Mouse (Mus musculus): ENCODE data around the gene Irx4.

The Irx4 gene

GRCm38 (mm10) chr13:73260354-73261035 is at the start of gene Irx4:
Gene Irx4 (plus strand): TSS chr13:73260479.
- DNase-seq: no peak

GRCm38 (mm10) chr13:73214301-73214700 is 46.0 kb upstream of the Irx4 start:
- DNase-seq: no peak

- DNase-seq: no peak
Observed at GRCm38 (mm10) chr13:73236461-73236860, 23.8 kb upstream of the Irx4 start.

GRCm38 (mm10) chr13:73239191-73239746 is 21.0 kb upstream of the Irx4 start:
- DNase-seq: no peak

GRCm38 (mm10) chr13:73242556-73242955 is 17.7 kb upstream of the Irx4 start:
- no peak for DNase-seq

- DNase-seq: no peak
Observed at GRCm38 (mm10) chr13:73246961-73247360, 13.3 kb upstream of the Irx4 start.

- DNase-seq: no peak
Observed at GRCm38 (mm10) chr13:73251222-73251621, 9.1 kb upstream of the Irx4 start.

- no peak for DNase-seq
Observed at GRCm38 (mm10) chr13:73252022-73252421, 8.3 kb upstream of the Irx4 start.

GRCm38 (mm10) chr13:73258415-73258814 is 1.9 kb upstream of the Irx4 start:
- DNase-seq: no peak

- no peak for DNase-seq
Observed at GRCm38 (mm10) chr13:73259577-73260353, 514 bp upstream of the Irx4 start.

GRCm38 (mm10) chr13:73261036-73261730 is 904 bp downstream of the Irx4 start:
- DNase-seq: no peak

- no peak for DNase-seq
Observed at GRCm38 (mm10) chr13:73261881-73262280, 1.6 kb downstream of the Irx4 start.

GRCm38 (mm10) chr13:73262336-73263127 is 2.3 kb downstream of the Irx4 start:
- no peak for DNase-seq

GRCm38 (mm10) chr13:73263128-73263971 is 3.1 kb downstream of the Irx4 start:
- no peak for DNase-seq

GRCm38 (mm10) chr13:73264166-73264735 is 4.0 kb downstream of the Irx4 start:
- no peak for DNase-seq

GRCm38 (mm10) chr13:73264831-73265230 is 4.6 kb downstream of the Irx4 start:
- DNase-seq: no peak

GRCm38 (mm10) chr13:73265442-73265841 is 5.2 kb downstream of the Irx4 start:
- DNase-seq: no peak

GRCm38 (mm10) chr13:73267551-73267950 is 7.3 kb downstream of the Irx4 start:
- no peak for DNase-seq

GRCm38 (mm10) chr13:73268702-73269101 is 8.4 kb downstream of the Irx4 start:
- DNase-seq: no peak

- DNase-seq: no peak
Observed at GRCm38 (mm10) chr13:73269251-73269650, 9.0 kb downstream of the Irx4 start.

GRCm38 (mm10) chr13:73269891-73270290 is 9.6 kb downstream of the Irx4 start:
- no peak for DNase-seq

Data from right cerebral cortex, postnatal 25 days (tissue).